Mouse (Mus musculus) midbrain, embryonic 14.5 days (tissue): ENCODE data around the gene Cnnm3. TPM values are rescaled to one million over a fixed set of nuclear protein-coding genes. Genes with fewer than 3 reads are reported as not detected.

ENCODE experiments used
- ATAC-seq: fragments of 200-750 bp; cut with Nextera tagmentation; 2 replicates; pipeline ENCODE4 v1.8.0; 2017; ENCODE audit warnings: moderate number of reproducible peaks, moderate library complexity; ENCODE audit not compliant: low FRiP score, low TSS enrichment
- DNase-seq: peaks from one replicate; pipeline ENCODE4 v3.0.0-alpha.2; 2015
- H3K27ac ChIP-seq: fragments of 300-500 bp; sonication (generic); replicated peaks from 2 replicates; pipeline ENCODE4 v1.5.1; 2014; ENCODE audit warnings: mild to moderate bottlenecking, low read depth, low read length, moderate library complexity
- H3K27me3 ChIP-seq: fragments of 300-500 bp; sonication (generic); 2 replicates; pipeline ENCODE4 v1.6.1; 2014; ENCODE audit warnings: low read length, control low read depth, mixed read lengths; ENCODE audit not compliant: control insufficient read depth, insufficient read depth
- H3K36me3 ChIP-seq: fragments of 300-500 bp; sonication (generic); 2 replicates; pipeline ENCODE4 v1.6.1; 2014; ENCODE audit warnings: low read length, control low read depth; ENCODE audit not compliant: control insufficient read depth, insufficient read depth
- H3K4me1 ChIP-seq: fragments of 300-500 bp; sonication (generic); 2 replicates; pipeline ENCODE4 v1.6.1; 2014; ENCODE audit warnings: mild to moderate bottlenecking, antibody characterized with exemption, low read length, control low read depth; ENCODE audit not compliant: control insufficient read depth, insufficient read depth
- H3K4me2 ChIP-seq: fragments of 300-500 bp; sonication (generic); 2 replicates; pipeline ENCODE4 v1.6.1; 2014; ENCODE audit warnings: mild to moderate bottlenecking, low read length, moderate library complexity
- H3K4me3 ChIP-seq: fragments of 300-500 bp; sonication (generic); replicated peaks from 2 replicates; pipeline ENCODE4 v1.5.1; 2014; ENCODE audit warnings: low read depth, low read length
- H3K9ac ChIP-seq: fragments of 300-500 bp; sonication (generic); replicated peaks from 2 replicates; pipeline ENCODE4 v1.6.1; 2014; ENCODE audit warnings: mild to moderate bottlenecking, low read length, moderate library complexity
- H3K9me3 ChIP-seq: fragments of 300-500 bp; sonication (generic); 2 replicates; pipeline ENCODE4 v1.6.1; 2016; ENCODE audit warnings: low read length, control low read depth, mixed read lengths; ENCODE audit not compliant: control insufficient read depth
- WGBS: fragments of 180-500 bp; shearing (Covaris S2); extraction: QIAGEN DNeasy Blood & Tissue Kit; methylation state at CpG from one replicate; pipeline ENCODE4 v1.1.7; 2014; 5-methylcytosine and 5-hydroxymethylcytosine counted together
- polyA plus RNA-seq: library from polyadenylated mRNA; unstranded; fragments of >200 nt; fragmentation: Nextera tagmentation; extraction: Ambion mirVana; gene quantifications from 2 replicates; pipeline ENCODE4 v1.2.1, GENCODE M21; 2014

Cnnm3 gene
- polyA plus RNA-seq, 1 experiment from 2014 or later: 6.5 TPM

- Histone ChIP-seq H3K27ac (0 out of 2 replicates have a peak overlapping the region, but pooled peaks have one; percentile 81), H3K36me3 (peaks cover 39% of the 10 kb centered on the region), H3K9ac (peak overlapping the region; percentile 77; the same call in 1 of the 2 replicates), H3K4me3 (peak overlapping the region; percentile 57), H3K4me2 (peak overlapping the region; percentile 72), H3K4me1 (peaks cover 17% of the 10 kb centered on the region), H3K9me3 (no peaks in the 10 kb centered on the region), H3K27me3 (no peaks in the 10 kb centered on the region)
- ATAC-seq (no peak), DNase-seq (peak; percentile 26)
- 71% methylated on average over 18 of the region's 19 CpGs for WGBS
These were observed 34.4 kb downstream of the Cnnm3 start for GRCm38 (mm10) chr1:36545845-36546600.

DNA sequence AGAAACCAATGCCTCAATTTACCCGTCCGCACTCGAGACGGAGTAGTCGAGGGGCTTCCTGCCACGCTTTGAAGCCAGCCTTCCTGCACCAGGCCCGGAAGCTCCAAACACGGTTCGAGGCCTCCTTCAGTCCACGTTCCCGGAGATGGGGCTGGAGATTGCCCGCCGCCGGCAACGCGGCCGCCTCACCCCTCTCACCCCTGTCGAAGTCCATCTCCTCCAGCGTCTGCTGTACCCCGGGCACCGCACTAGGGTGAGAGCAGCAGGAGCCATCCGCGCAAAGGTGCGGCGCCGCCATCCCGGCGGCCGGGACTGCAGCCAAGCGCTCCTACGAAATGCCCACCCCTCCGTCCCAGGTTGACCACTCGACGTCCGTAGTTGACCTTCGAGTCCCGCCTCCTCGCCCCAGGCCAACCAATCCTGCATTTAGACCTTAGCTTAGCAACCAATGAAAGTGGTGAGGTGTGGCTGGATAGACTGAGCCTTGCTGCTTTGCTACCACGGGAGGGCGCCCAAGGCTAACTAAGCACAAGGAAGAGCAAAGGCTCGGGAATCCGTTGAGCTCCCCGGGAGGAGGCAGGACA is 35.3 kb downstream of the Cnnm3 start, which contains the start of gene Ankrd39:
Gene Ankrd39, minus strand, starts transcription at position 558 of the 584 bp plus-strand sequence.
- Histone ChIP-seq H3K9me3 (no peaks in the 10 kb centered on the region), H3K9ac (peak within 1 kb of the TSS; percentile 77), H3K4me2 (peak within 1 kb of the TSS; percentile 72), H3K36me3 (peaks cover 40% of the 10 kb centered on the region), H3K4me1 (peaks cover 17% of the 10 kb centered on the region), H3K27me3 (no peaks in the 10 kb centered on the region), H3K4me3 (peak within 1 kb of the TSS; percentile 57), H3K27ac (peak within 1 kb of the TSS; percentile 85)
- under 1% methylated on average over 43 of the region's 43 CpGs for WGBS
- ATAC-seq (peak; percentile 95), DNase-seq (peak; percentile 98)

- ATAC-seq (no peak), DNase-seq (peak; percentile 43)
- peak overlapping the region; percentile 72 for H3K4me2 ChIP-seq
- peak overlapping the region; percentile 85 for H3K27ac ChIP-seq
- peaks cover 17% of the 10 kb centered on the region for H3K4me1 ChIP-seq
- H3K27me3 ChIP-seq: no peaks in the 10 kb centered on the region
- H3K9me3 ChIP-seq: no peaks in the 10 kb centered on the region
- no peak overlapping the region for H3K4me3 ChIP-seq
- peaks cover 49% of the 10 kb centered on the region for H3K36me3 ChIP-seq
- 37% methylated on average over 9 of the region's 9 CpGs for WGBS
- 0 out of 2 replicates have a peak overlapping the region, but pooled peaks have one; percentile 23 for H3K9ac ChIP-seq
These were observed 36.4 kb downstream of the Cnnm3 start for GRCm38 (mm10) chr1:36547981-36548598.

- Histone ChIP-seq H3K9ac (no peak overlapping the region; the same call in 1 of the 2 replicates), H3K36me3 (peaks cover 56% of the 10 kb centered on the region), H3K4me3 (no peak overlapping the region), H3K4me2 (no peak overlapping the region), H3K4me1 (peaks cover 17% of the 10 kb centered on the region), H3K9me3 (no peaks in the 10 kb centered on the region), H3K27ac (no peak overlapping the region), H3K27me3 (no peaks in the 10 kb centered on the region)
- 69% methylated on average over 8 of the region's 8 CpGs for WGBS
- ATAC-seq (no peak), DNase-seq (no peak)
These were observed 37.1 kb downstream of the Cnnm3 start for GRCm38 (mm10) chr1:36548771-36549170.

DNA sequence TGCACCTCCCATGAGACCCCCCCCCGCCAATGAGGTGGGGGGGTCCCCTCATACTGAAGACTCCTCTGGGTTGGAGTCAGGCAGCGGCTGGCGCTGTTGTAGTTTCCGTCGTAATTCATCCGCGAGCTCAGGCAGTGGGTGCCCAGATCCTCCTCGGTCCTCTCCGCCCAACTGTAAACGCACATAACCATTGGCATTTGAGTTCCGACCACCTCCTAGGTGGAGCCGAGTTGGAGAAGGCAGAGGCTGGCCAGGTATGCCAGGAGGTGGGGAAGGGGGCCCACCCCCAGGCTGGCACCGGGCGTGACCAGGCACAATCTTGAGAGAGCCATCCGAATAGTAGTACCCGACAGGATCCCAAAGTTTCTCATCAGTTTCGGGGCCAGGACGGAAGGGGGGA is 37.8 kb downstream of the Cnnm3 start:
- WGBS: 87% methylated on average over 18 of the region's 18 CpGs
- H3K36me3 ChIP-seq: peaks cover 63% of the 10 kb centered on the region

DNA sequence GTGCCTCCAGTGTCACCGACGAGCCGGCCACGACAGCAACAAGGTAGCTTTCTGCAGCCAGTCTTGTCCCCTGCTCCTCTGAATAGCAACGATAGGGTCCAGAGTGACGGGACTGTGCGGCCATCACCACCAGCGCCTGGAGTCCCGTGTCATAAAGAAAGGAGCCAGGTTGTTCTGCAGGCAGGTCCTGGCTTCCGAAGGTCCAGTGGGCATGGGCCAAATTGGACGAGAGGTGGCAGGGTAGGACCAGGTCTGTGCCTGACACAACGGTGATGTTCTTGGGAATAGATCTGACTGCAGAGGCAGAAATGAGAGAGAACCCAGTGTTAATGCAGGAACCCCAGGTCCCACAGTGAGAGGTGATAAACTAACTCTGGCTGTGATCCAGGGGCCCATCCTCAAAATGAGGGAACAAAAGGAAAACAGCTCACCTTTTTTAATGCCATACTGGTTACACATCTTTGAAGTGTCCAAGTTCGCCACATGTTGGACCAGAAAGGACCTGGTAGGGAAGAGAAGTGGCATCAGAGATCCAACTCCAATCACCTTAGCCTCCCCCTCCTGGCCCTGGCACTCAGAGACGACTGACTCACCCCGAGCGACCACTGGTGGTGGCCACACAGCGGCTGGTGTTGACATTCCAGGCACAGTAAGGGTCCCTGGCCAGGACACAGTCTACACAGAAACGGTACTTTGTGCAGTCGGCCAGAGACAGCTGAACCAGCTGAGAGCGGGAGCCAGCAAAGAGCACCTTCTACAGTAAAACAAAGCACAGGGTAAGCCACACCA is 38.6 kb downstream of the Cnnm3 start:
- H3K27ac ChIP-seq: no peak overlapping the region

More for the DNA sequence above, 37.8 kb downstream of the Cnnm3 start:
- DNase-seq (no peak), ATAC-seq (no peak)
- peaks cover 22% of the 10 kb centered on the region for H3K4me1 ChIP-seq
- no peak overlapping the region for H3K27ac ChIP-seq
- no peak overlapping the region for H3K4me3 ChIP-seq
- no peaks in the 10 kb centered on the region for H3K9me3 ChIP-seq
- H3K4me2 ChIP-seq: no peak overlapping the region
- H3K27me3 ChIP-seq: no peaks in the 10 kb centered on the region
- no peak overlapping the region for H3K9ac ChIP-seq

GRCm38 (mm10) chr1:36551904-36552303 is 40.2 kb downstream of the Cnnm3 start:
- no peak overlapping the region for H3K4me3 ChIP-seq
- no peak overlapping the region for H3K4me2 ChIP-seq
- DNase-seq (no peak), ATAC-seq (no peak)
- no peak overlapping the region for H3K9ac ChIP-seq
- H3K27me3 ChIP-seq: no peaks in the 10 kb centered on the region
- peaks cover 28% of the 10 kb centered on the region for H3K4me1 ChIP-seq
- WGBS: 89% methylated on average over 17 of the region's 17 CpGs
- no peaks in the 10 kb centered on the region for H3K9me3 ChIP-seq
- peaks cover 72% of the 10 kb centered on the region for H3K36me3 ChIP-seq
- H3K27ac ChIP-seq: no peak overlapping the region

More for the DNA sequence above, 38.6 kb downstream of the Cnnm3 start:
- Histone ChIP-seq H3K4me3 (no peak overlapping the region), H3K36me3 (peaks cover 71% of the 10 kb centered on the region), H3K27me3 (no peaks in the 10 kb centered on the region), H3K9me3 (no peaks in the 10 kb centered on the region), H3K4me1 (peaks cover 30% of the 10 kb centered on the region), H3K4me2 (no peak overlapping the region), H3K9ac (no peak overlapping the region)
- no peak for ATAC-seq
- no peak for DNase-seq
- 79% methylated on average over 20 of the region's 20 CpGs for WGBS

DNA sequence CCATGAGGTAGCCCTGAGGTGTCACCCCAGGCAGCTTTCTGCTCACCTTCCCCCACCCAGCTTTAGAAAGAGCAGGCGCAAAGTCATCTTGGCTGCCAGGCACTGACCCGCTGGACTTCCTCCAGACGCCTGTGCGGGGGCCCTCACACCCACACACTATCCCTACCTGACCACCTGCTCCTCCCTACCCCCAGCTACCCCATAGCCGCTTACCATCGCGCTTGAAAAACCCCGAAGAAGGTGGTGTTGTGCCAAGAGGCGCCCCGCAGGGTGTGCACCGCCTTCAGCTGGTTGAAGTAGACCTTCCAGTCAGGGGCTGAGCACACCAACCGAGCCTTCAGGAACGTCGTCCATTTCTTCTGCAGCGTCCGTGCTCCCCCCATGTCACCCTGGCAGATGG is 40.8 kb downstream of the Cnnm3 start:
- DNase-seq: no peak
- Histone ChIP-seq H3K36me3 (peaks cover 72% of the 10 kb centered on the region), H3K4me3 (no peak overlapping the region), H3K9me3 (no peaks in the 10 kb centered on the region), H3K4me1 (peaks cover 26% of the 10 kb centered on the region), H3K9ac (no peak overlapping the region), H3K27ac (no peak overlapping the region), H3K27me3 (no peaks in the 10 kb centered on the region), H3K4me2 (no peak overlapping the region)
- no peak for ATAC-seq
- WGBS: 88% methylated on average over 16 of the region's 16 CpGs
